Mouse (Mus musculus) midbrain, postnatal 0 days (tissue): Measurements from ENCODE around the gene Rad51b. TPM values are rescaled to one million over a fixed set of nuclear protein-coding genes. Genes with fewer than 3 reads are reported as not detected.

Experiments used
- ATAC-seq: fragments of 200-750 bp; cut with Nextera tagmentation; 2 replicates; pipeline ENCODE4 v1.8.0; 2017; ENCODE audit warnings: moderate number of reproducible peaks, mild to moderate bottlenecking, moderate TSS enrichment, moderate library complexity; ENCODE audit not compliant: low FRiP score
- DNase-seq: peaks from one replicate; pipeline ENCODE4 v3.0.0-alpha.2; 2015; ENCODE audit warnings: low spot score
- H3K27ac ChIP-seq: fragments of 300-500 bp; sonication (generic); 2 replicates; pipeline ENCODE4 v1.5.1; 2014; ENCODE audit warnings: low read depth, mild to moderate bottlenecking, low read length, mixed read lengths
- H3K27me3 ChIP-seq: fragments of 300-500 bp; sonication (generic); 2 replicates; pipeline ENCODE4 v1.6.1; 2014; ENCODE audit warnings: low read length, control low read depth, mixed read lengths; ENCODE audit not compliant: insufficient read depth
- H3K36me3 ChIP-seq: fragments of 300-500 bp; sonication (generic); 2 replicates; pipeline ENCODE4 v1.6.1; 2014; ENCODE audit warnings: low read length, control low read depth, mixed read lengths; ENCODE audit not compliant: insufficient read depth
- H3K4me1 ChIP-seq: fragments of 300-500 bp; sonication (generic); 2 replicates; pipeline ENCODE4 v1.6.1; 2014; ENCODE audit warnings: mild to moderate bottlenecking, control low read depth, antibody characterized with exemption, low read length, mixed read lengths; ENCODE audit not compliant: insufficient read depth
- H3K4me2 ChIP-seq: fragments of 300-500 bp; sonication (generic); 2 replicates; pipeline ENCODE4 v1.6.1; 2014; ENCODE audit warnings: low read depth, mild to moderate bottlenecking, low read length, mixed read lengths; ENCODE audit not compliant: poor library complexity, severe bottlenecking
- H3K4me3 ChIP-seq: fragments of 300-500 bp; sonication (generic); 2 replicates; pipeline ENCODE4 v1.5.1; 2014; ENCODE audit warnings: low read depth, mild to moderate bottlenecking, low read length, moderate library complexity
- H3K9ac ChIP-seq: fragments of 300-500 bp; sonication (generic); replicated peaks from 2 replicates; pipeline ENCODE4 v1.6.1; 2014; ENCODE audit warnings: mild to moderate bottlenecking, low read length, moderate library complexity, mixed read lengths; ENCODE audit not compliant: poor library complexity, severe bottlenecking
- H3K9me3 ChIP-seq: fragments of 300-500 bp; sonication (generic); 2 replicates; pipeline ENCODE4 v1.6.1; 2016; ENCODE audit warnings: low read length, control low read depth
- CTCF ChIP-seq: IDR thresholded peaks from 2 replicates; pipeline ENCODE4 v1.5.1; 2016; ENCODE audit warnings: antibody characterized with exemption, mild to moderate bottlenecking
- WGBS: fragments of 180-500 bp; shearing (Covaris S2); extraction: QIAGEN DNeasy Blood & Tissue Kit; methylation state at CpG from one replicate; pipeline ENCODE4 v1.1.7; 2014; 5-methylcytosine and 5-hydroxymethylcytosine counted together
- polyA plus RNA-seq: library from polyadenylated mRNA; unstranded; fragments of >200 nt; fragmentation: Nextera tagmentation; extraction: Ambion mirVana; gene quantifications from 2 replicates; pipeline ENCODE4 v1.2.1, GENCODE M21; 2015
- total RNA-seq: library from RNA; depleted of rRNA; stranded (reverse); fragments of >200 nt; gene quantifications from 2 replicates; pipeline ENCODE4 v1.2.3, GENCODE M21; 2014

Gene Rad51b
- total and polyA plus RNA-seq, 2 experiments from 2014 or later = 0.22 to 0.74 TPM

GRCm38 (mm10) chr12:79655138-79655537 is 358.1 kb downstream of the Rad51b start:
- no peak for ATAC-seq
- no peaks in the 10 kb centered on the region for H3K4me1 ChIP-seq
- TF ChIP-seq CTCF = no peak
- H3K9ac ChIP-seq = no peak overlapping the region
- DNase-seq = no peak
- no peaks in the 10 kb centered on the region for H3K36me3 ChIP-seq
- H3K9me3 ChIP-seq = no peaks in the 10 kb centered on the region
- WGBS = 97% methylated on average over 5 of the region's 5 CpGs
- H3K4me2 ChIP-seq = no peak overlapping the region
- no peak overlapping the region for H3K4me3 ChIP-seq
- no peaks in the 10 kb centered on the region for H3K27me3 ChIP-seq
- no peak overlapping the region for H3K27ac ChIP-seq

- H3K36me3 ChIP-seq = no peaks in the 10 kb centered on the region
- no peaks in the 10 kb centered on the region for H3K27me3 ChIP-seq
- ATAC-seq = no peak
- no peak overlapping the region for H3K9ac ChIP-seq
- peaks cover 9% of the 10 kb centered on the region; the same call in 1 of the 2 replicates for H3K4me1 ChIP-seq
- no peaks in the 10 kb centered on the region for H3K9me3 ChIP-seq
- no peak overlapping the region for H3K27ac ChIP-seq
- 83% methylated on average over 3 of the region's 3 CpGs for WGBS
- no peak for TF ChIP-seq CTCF
- H3K4me3 ChIP-seq = no peak overlapping the region
- DNase-seq = no peak
- H3K4me2 ChIP-seq = no peak overlapping the region
Observed at GRCm38 (mm10) chr12:79658861-79659260, 361.8 kb downstream of the Rad51b start.

DNA sequence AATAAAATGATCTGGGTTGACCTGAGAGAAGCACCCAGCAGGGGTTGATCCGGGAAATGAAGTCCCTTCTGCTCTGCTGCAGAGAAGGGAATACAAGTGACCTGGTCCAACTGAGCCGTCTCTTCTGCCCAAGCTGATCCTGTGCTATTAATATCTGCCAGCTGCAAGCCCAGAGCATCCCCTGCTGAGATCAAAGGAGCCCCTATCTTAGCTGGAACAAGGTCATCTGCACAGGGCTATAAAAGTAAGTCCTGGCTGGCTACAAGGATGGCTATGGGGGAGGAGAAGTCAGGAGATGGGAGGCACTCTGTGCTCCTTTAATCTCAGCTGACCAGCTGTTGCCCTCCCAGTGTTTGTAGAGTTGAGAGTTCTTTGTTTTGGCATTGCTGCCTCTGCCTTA is 364.2 kb downstream of the Rad51b start:
- Histone ChIP-seq H3K4me1 (peaks cover 9% of the 10 kb centered on the region; the same call in 1 of the 2 replicates), H3K4me3 (no peak overlapping the region), H3K36me3 (no peaks in the 10 kb centered on the region), H3K9me3 (no peaks in the 10 kb centered on the region), H3K9ac (no peak overlapping the region), H3K27ac (0 out of 2 replicates have a peak overlapping the region, but pooled peaks have one; percentile 27), H3K4me2 (no peak overlapping the region), H3K27me3 (no peaks in the 10 kb centered on the region)
- WGBS = 2% methylated on average over 2 of the region's 2 CpGs
- TF ChIP-seq CTCF = no peak
- DNase-seq (peak; percentile 59), ATAC-seq (no peak)

- Histone ChIP-seq H3K27ac (no peak overlapping the region), H3K36me3 (no peaks in the 10 kb centered on the region), H3K4me2 (no peak overlapping the region), H3K27me3 (no peaks in the 10 kb centered on the region), H3K9me3 (no peaks in the 10 kb centered on the region), H3K4me3 (no peak overlapping the region), H3K4me1 (peaks cover 9% of the 10 kb centered on the region; the same call in 1 of the 2 replicates), H3K9ac (no peak overlapping the region)
- no peak for TF ChIP-seq CTCF
- WGBS = 60% methylated on average over 10 of the region's 10 CpGs
- DNase-seq (no peak), ATAC-seq (no peak)
Observed at GRCm38 (mm10) chr12:79663131-79663892, 366.2 kb downstream of the Rad51b start.

GRCm38 (mm10) chr12:79663893-79664574 is 367.0 kb downstream of the Rad51b start:
- Histone ChIP-seq H3K4me1 (peaks cover 9% of the 10 kb centered on the region; the same call in 1 of the 2 replicates), H3K4me3 (no peak overlapping the region), H3K27me3 (no peaks in the 10 kb centered on the region), H3K36me3 (no peaks in the 10 kb centered on the region), H3K9me3 (no peaks in the 10 kb centered on the region), H3K9ac (no peak overlapping the region), H3K27ac (no peak overlapping the region), H3K4me2 (no peak overlapping the region)
- WGBS = 79% methylated on average over 7 of the region's 7 CpGs
- DNase-seq = no peak
- no peak for TF ChIP-seq CTCF
- no peak for ATAC-seq

DNA sequence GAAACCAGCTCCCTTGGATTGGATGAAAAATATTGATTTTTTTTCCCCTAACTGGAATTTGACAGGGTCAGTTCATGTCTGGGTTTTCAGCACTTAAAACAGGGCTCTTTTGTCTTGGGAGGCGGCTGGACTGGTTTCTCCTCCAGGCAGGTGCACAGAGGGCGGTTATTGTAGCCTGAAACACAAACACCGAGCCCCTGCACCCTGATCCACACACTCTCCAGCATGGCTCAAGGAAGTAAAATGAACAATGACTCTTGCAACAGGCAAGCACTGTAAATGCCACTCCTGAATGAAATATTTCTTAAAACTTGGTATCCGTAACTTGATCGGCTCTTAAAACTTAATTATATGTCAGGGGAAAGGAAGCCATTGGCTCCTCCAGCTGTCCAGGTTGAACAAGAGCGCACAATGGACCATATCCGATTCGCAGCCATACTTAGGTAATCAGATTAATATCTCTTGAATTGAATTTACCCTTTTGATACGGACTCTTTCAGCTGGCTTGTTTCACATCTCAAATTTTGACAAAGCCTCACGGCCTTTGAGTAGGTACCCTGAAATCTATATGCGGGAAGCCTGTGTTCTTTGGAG is 377.9 kb downstream of the Rad51b start:
- WGBS = 59% methylated on average over 11 of the region's 11 CpGs
- no peak for TF ChIP-seq CTCF

More for the DNA sequence above, 377.9 kb downstream of the Rad51b start:
- no peaks in the 10 kb centered on the region for H3K36me3 ChIP-seq
- H3K4me2 ChIP-seq = no peak overlapping the region
- H3K4me3 ChIP-seq = no peak overlapping the region
- ATAC-seq = no peak
- no peaks in the 10 kb centered on the region for H3K4me1 ChIP-seq
- no peak for DNase-seq
- H3K27ac ChIP-seq = 0 out of 2 replicates have a peak overlapping the region, but pooled peaks have one; percentile 18
- no peaks in the 10 kb centered on the region for H3K27me3 ChIP-seq
- no peak overlapping the region for H3K9ac ChIP-seq
- H3K9me3 ChIP-seq = no peaks in the 10 kb centered on the region
